Mouse (Mus musculus) ES-E14 (cell line): ENCODE measurements around the gene BC037034. TPM values are rescaled to one million over a fixed set of nuclear protein-coding genes. Genes with fewer than 3 reads are reported as not detected.
A peak's percentile ranks its signal among the peaks of the same experiment; 100 is the strongest.
"Not testable (repeated sequence)": the region's sequence is repeated elsewhere in the genome, so short reads cannot be mapped to it uniquely, and the experiment has no call there.

ENCODE experiments used
- DNase-seq: peaks from one replicate; pipeline ENCODE4 v3.0.0-alpha.2; 2013; ENCODE audit warnings: low read depth, low spot score
- H3K27ac ChIP-seq: 2 replicates; pipeline ENCODE4 v1.5.1; 2012; ENCODE audit warnings: low read depth, mild to moderate bottlenecking, low read length, moderate library complexity, mixed read lengths; ENCODE audit not compliant: poor library complexity, insufficient read depth, severe bottlenecking
- H3K36me3 ChIP-seq: 2 replicates; pipeline ENCODE4 v1.6.1; 2012; ENCODE audit warnings: mild to moderate bottlenecking, low read length, moderate library complexity, mixed read lengths; ENCODE audit not compliant: control insufficient read depth, poor library complexity, insufficient read depth, severe bottlenecking
- H3K4me1 ChIP-seq, 2 experiments: fragments of 150-350 bp in 1 of 2; sonication (generic) in 1 of 2; 2 replicates each; pipeline ENCODE4 v1.6.1; 2012; ENCODE audit warnings: low read length in 2 of 2, mild to moderate bottlenecking in 1 of 2, mixed read lengths in 1 of 2; ENCODE audit not compliant: control insufficient read depth in 2 of 2, insufficient read depth in 2 of 2, poor library complexity in 1 of 2
- H3K4me3 ChIP-seq, 2 experiments: fragments of 150-350 bp in 1 of 2; sonication (generic) in 1 of 2; 2 replicates each; pipeline ENCODE4 v1.5.1; 2012; ENCODE audit warnings: low read length in 2 of 2, low read depth in 1 of 2, mild to moderate bottlenecking in 1 of 2, mixed read lengths in 1 of 2; ENCODE audit not compliant: insufficient read depth in 1 of 2, poor library complexity in 1 of 2, severe bottlenecking in 1 of 2
- H3K9ac ChIP-seq: 2 replicates; pipeline ENCODE4 v1.6.1; 2012; ENCODE audit warnings: low read depth, mild to moderate bottlenecking, low read length, mixed read lengths; ENCODE audit not compliant: poor library complexity, insufficient read depth, severe bottlenecking
- H3K9me3 ChIP-seq: fragments of 150-350 bp; sonication (generic); 2 replicates; pipeline ENCODE4 v1.6.1; 2012; ENCODE audit warnings: low read depth, mild to moderate bottlenecking, low read length; ENCODE audit not compliant: control insufficient read depth, insufficient read depth
- CHD2 ChIP-seq: IDR thresholded peaks from 2 replicates; pipeline ENCODE4 v1.6.1; 2014; ENCODE audit warnings: mild to moderate bottlenecking, low read depth, low read length, inconsistent platforms
- HCFC1 ChIP-seq: IDR thresholded peaks from 2 replicates; pipeline ENCODE4 v1.6.1; 2012; ENCODE audit warnings: low read length, inconsistent platforms, borderline replicate concordance; ENCODE audit not compliant: insufficient read depth
- MAFK ChIP-seq: IDR thresholded peaks from 2 replicates; pipeline ENCODE4 v1.6.1; 2014; ENCODE audit warnings: mild to moderate bottlenecking, low read depth, low read length, inconsistent platforms; ENCODE audit not compliant: insufficient read depth
- ZC3H11A ChIP-seq: IDR thresholded peaks from 2 replicates; pipeline ENCODE4 v1.6.1; 2012; ENCODE audit warnings: low read depth, mild to moderate bottlenecking, inconsistent platforms, low read length, borderline replicate concordance
- ZNF384 ChIP-seq: IDR thresholded peaks from 2 replicates; pipeline ENCODE4 v1.6.1; 2012; ENCODE audit warnings: low read depth, low read length, inconsistent platforms
- in situ Hi-C, 2 experiments: fragments of 600-800 bp; cut with MboI; formaldehyde crosslinking; loops; one replicate each; pipeline ENCODE4 v1.15.1; 2025; ENCODE audit warnings: low sequenced_read_pairs in 2 of 2, inconsistent platforms in 1 of 2; ENCODE audit not compliant: unreplicated experiment in 2 of 2
- total RNA-seq: library from RNA; depleted of rRNA; stranded (reverse); fragments of 300-350 nt; gene quantifications from 2 replicates; pipeline ENCODE4 v1.2.3, GENCODE M21; 2012; rRNA removed

BC037034 gene
- total RNA-seq, 1 experiment, result 13.7 TPM

GRCm38 (mm10) chr5:138219864-138220263, 44.0 kb downstream of the BC037034 start:
- Histone ChIP-seq H3K9ac (no peak overlapping the region), H3K27ac (no peak overlapping the region), H3K36me3 (no peaks in the 10 kb centered on the region), H3K4me1 (no peaks in the 10 kb centered on the region), H3K9me3 (no peaks in the 10 kb centered on the region), H3K4me3 (no peak overlapping the region)
- in situ Hi-C loops, result no loop called here
- no peak for DNase-seq
- no peak for TF ChIP-seq CHD2
- no peak for TF ChIP-seq MAFK
- TF ChIP-seq HCFC1, result no peak
- no peak for TF ChIP-seq ZNF384
- TF ChIP-seq ZC3H11A, result no peak

- DNase-seq, H3K27ac ChIP-seq, in situ Hi-C loops, H3K4me1 ChIP-seq, H3K36me3 ChIP-seq, H3K9me3 ChIP-seq: not testable (repeated sequence)
- Histone ChIP-seq H3K4me3 (peak overlapping the region; percentile 52 to 55), H3K9ac (peak overlapping the region; percentile 42; the same call in 1 of the 2 replicates)
Measured at GRCm38 (mm10) chr5:138216632-138217031, 47.2 kb downstream of the BC037034 start.

Other genes starting within 250 kb of the BC037034 start
- not detected in 2 replicates for gene Smok3a, start 242.8 kb downstream of the BC037034 start, total RNA-seq
- not detected in 2 replicates for gene Smok3b, start 242.6 kb downstream of the BC037034 start, total RNA-seq
- gene Smok3c, start 210.8 kb downstream of the BC037034 start, total RNA-seq, result not detected in 2 replicates
- gene Zkscan1, start 178.9 kb downstream of the BC037034 start, total RNA-seq, result 9.8 and 10.5 TPM in 2 replicates
- 12.2 and 15.5 TPM in 2 replicates for gene Zscan21, start 147.1 kb downstream of the BC037034 start, total RNA-seq
- 3.7 and 5.3 TPM in 2 replicates for gene Zfp113, start 108.3 kb downstream of the BC037034 start, total RNA-seq
- gene Cops6, start 103.0 kb downstream of the BC037034 start, total RNA-seq, result 98.6 and 122 TPM in 2 replicates
- gene Ap4m1, start 92.0 kb downstream of the BC037034 start, total RNA-seq, result 42.7 and 44.9 TPM in 2 replicates
- 327 and 403 TPM in 2 replicates for gene Mcm7, start 91.6 kb downstream of the BC037034 start, total RNA-seq
- 59.3 and 81.1 TPM in 2 replicates for gene Taf6, start 76.6 kb downstream of the BC037034 start, total RNA-seq
- 43.5 and 59.5 TPM in 2 replicates for gene Cnpy4, start 76.5 kb downstream of the BC037034 start, total RNA-seq
- gene Mblac1, start 69.7 kb downstream of the BC037034 start, total RNA-seq, result 2.5 and 3.1 TPM in 2 replicates
- gene Nxpe5, start 38.1 kb downstream of the BC037034 start, total RNA-seq, result 0.09 TPM in 1 of 2 replicates, not detected in the other
- 87.2 and 87.3 TPM in 2 replicates for gene Lamtor4, start 8.6 kb downstream of the BC037034 start, total RNA-seq
- 0.58 and 0.94 TPM in 2 replicates for gene Gal3st4, start 8.8 kb upstream of the BC037034 start, total RNA-seq
- not detected in 2 replicates for gene Gm43720, start 15.9 kb upstream of the BC037034 start, total RNA-seq
- 14.9 and 20.2 TPM in 2 replicates for gene Gpc2, start 16.0 kb upstream of the BC037034 start, total RNA-seq
- 101 and 108 TPM in 2 replicates for gene Stag3, start 16.2 kb upstream of the BC037034 start, total RNA-seq
- 1.2 TPM in 2 replicates for gene Pvrig, start 77.9 kb upstream of the BC037034 start, total RNA-seq
- gene Zfp157, start 177.4 kb upstream of the BC037034 start, total RNA-seq, result 12.9 and 14.9 TPM in 2 replicates